Mouse (Mus musculus): ENCODE data around the gene Olfr524. TPM values are rescaled to one million over a fixed set of nuclear protein-coding genes. Genes with fewer than 3 reads are reported as not detected.
A peak's percentile ranks its signal among the peaks of the same experiment; 100 is the strongest.

Olfr524 gene
- polyA plus RNA-seq, 1 experiment = not detected

DNA sequence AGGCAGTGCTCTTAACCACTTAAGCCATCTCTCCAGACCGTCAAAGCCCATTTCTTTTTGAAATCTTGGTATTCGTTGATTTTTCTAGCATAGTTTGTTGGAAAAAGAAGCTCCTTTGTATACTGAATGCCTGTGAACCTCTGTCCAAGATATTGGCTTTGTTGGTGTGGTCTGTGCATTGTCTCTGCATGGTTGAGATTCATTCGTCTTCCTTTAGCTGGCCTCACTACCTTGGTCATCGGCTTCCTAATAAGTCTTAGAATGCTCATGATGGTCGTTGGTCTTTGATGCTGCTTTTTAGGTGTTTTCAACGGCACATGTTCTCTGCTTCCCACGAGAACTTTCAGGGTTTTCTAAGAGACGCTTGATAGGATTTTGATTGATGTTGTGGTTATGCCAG lies 9.8 kb downstream of the Olfr524 start:
- no peak for TF ChIP-seq CTCF (IDR thresholded peaks at IDR 0.05; ENCODE audit: control insufficient read depth, insufficient read depth, insufficient replicate concordance, low read depth, low read length)
- H3K27ac ChIP-seq (ENCODE audit: control insufficient read depth, insufficient read depth, low read depth, low read length) = no peak overlapping the region
- H3K4me1 ChIP-seq (ENCODE audit: control insufficient read depth, insufficient read depth, low read length) = peaks cover 4% of the 10 kb centered on the region
- no peaks in the 10 kb centered on the region for H3K36me3 ChIP-seq (ENCODE audit: control insufficient read depth, insufficient read depth, low read length)
- no peak overlapping the region for H3K4me3 ChIP-seq (ENCODE audit: control insufficient read depth, low read depth, low read length)
- H3K27me3 ChIP-seq (ENCODE audit: control insufficient read depth, insufficient read depth, low read length) = no peaks in the 10 kb centered on the region

- Histone ChIP-seq H3K27me3 (ENCODE audit: control insufficient read depth, insufficient read depth, low read length) (no peaks in the 10 kb centered on the region), H3K4me3 (ENCODE audit: control insufficient read depth, low read depth, low read length) (no peak overlapping the region), H3K27ac (ENCODE audit: control insufficient read depth, insufficient read depth, low read depth, low read length) (no peak overlapping the region), H3K36me3 (ENCODE audit: control insufficient read depth, insufficient read depth, low read length) (no peaks in the 10 kb centered on the region), H3K4me1 (ENCODE audit: control insufficient read depth, insufficient read depth, low read length) (peaks cover 4% of the 10 kb centered on the region)
- TF ChIP-seq POLR2A (IDR thresholded peaks at IDR 0.05; ENCODE audit: control insufficient read depth, low read depth, low read length) = no peak
- no peak for TF ChIP-seq CTCF (IDR thresholded peaks at IDR 0.05; ENCODE audit: control insufficient read depth, insufficient read depth, insufficient replicate concordance, low read depth, low read length)
Measured at GRCm38 (mm10) chr7:140194031-140194430, 11.7 kb downstream of the Olfr524 start.

GRCm38 (mm10) chr7:140192851-140193250 lies 12.9 kb downstream of the Olfr524 start:
- peak overlapping the region; percentile 0 for H3K4me3 ChIP-seq (ENCODE audit: control insufficient read depth, low read depth, low read length)
- no peaks in the 10 kb centered on the region for H3K27me3 ChIP-seq (ENCODE audit: control insufficient read depth, insufficient read depth, low read length)
- H3K27ac ChIP-seq (ENCODE audit: control insufficient read depth, insufficient read depth, low read depth, low read length) = no peak overlapping the region
- TF ChIP-seq CTCF (IDR thresholded peaks at IDR 0.05; ENCODE audit: control insufficient read depth, insufficient read depth, insufficient replicate concordance, low read depth, low read length) (no peak), POLR2A (IDR thresholded peaks at IDR 0.05; ENCODE audit: control insufficient read depth, low read depth, low read length) (no peak)
- H3K36me3 ChIP-seq (ENCODE audit: control insufficient read depth, insufficient read depth, low read length) = no peaks in the 10 kb centered on the region
- H3K4me1 ChIP-seq (ENCODE audit: control insufficient read depth, insufficient read depth, low read length) = peaks cover 4% of the 10 kb centered on the region

DNA sequence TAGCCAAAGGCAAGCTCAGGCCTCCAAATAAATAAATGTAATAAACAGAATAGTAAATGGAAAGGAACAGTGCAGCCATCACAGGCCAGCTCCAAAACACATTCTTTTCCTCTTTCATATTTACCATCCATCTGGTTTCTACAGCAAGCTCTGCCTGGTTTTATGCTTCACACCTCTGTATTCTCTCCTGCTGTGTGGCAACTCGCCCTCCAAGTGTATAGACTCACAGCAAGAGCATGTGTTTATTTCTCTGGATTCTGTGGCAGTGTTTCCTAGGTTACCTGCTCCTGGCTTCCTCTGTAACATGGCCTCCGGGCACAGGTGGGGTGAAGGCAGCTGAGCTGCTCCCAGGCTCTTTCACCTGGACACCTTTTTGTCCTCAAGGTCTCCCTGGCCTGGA lies 13.3 kb downstream of the Olfr524 start:
- Histone ChIP-seq H3K4me1 (ENCODE audit: control insufficient read depth, insufficient read depth, low read length) (peaks cover 4% of the 10 kb centered on the region), H3K36me3 (ENCODE audit: control insufficient read depth, insufficient read depth, low read length) (no peaks in the 10 kb centered on the region), H3K27ac (ENCODE audit: control insufficient read depth, insufficient read depth, low read depth, low read length) (no peak overlapping the region), H3K27me3 (ENCODE audit: control insufficient read depth, insufficient read depth, low read length) (no peaks in the 10 kb centered on the region), H3K4me3 (ENCODE audit: control insufficient read depth, low read depth, low read length) (peak overlapping the region; percentile 0)
- TF ChIP-seq POLR2A (IDR thresholded peaks at IDR 0.05; ENCODE audit: control insufficient read depth, low read depth, low read length) (no peak), CTCF (IDR thresholded peaks at IDR 0.05; ENCODE audit: control insufficient read depth, insufficient read depth, insufficient replicate concordance, low read depth, low read length) (no peak)

DNA sequence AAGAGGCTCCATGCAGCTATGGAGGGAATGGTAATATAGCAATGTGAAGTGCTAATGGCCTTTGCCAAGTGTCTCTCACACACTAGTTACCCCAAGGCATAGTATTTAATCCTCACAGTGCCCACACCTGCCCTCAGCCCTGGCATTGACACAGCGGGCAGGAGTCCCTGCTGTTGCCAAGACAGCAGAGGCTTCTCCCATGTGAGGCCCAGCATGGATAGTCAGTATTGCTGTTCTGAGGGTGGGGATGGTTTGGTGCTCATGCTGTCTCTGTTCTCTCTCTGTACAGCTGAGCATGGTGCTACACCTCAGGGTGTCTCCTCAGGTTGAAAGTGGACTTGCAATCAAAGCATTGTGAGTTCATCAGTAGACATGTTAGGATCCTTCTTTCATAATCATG lies 15.3 kb downstream of the Olfr524 start:
- TF ChIP-seq CTCF (IDR thresholded peaks at IDR 0.05; ENCODE audit: control insufficient read depth, insufficient read depth, insufficient replicate concordance, low read depth, low read length) (no peak), POLR2A (IDR thresholded peaks at IDR 0.05; ENCODE audit: control insufficient read depth, low read depth, low read length) (no peak)
- Histone ChIP-seq H3K27ac (ENCODE audit: control insufficient read depth, insufficient read depth, low read depth, low read length) (no peak overlapping the region), H3K27me3 (ENCODE audit: control insufficient read depth, insufficient read depth, low read length) (no peaks in the 10 kb centered on the region), H3K36me3 (ENCODE audit: control insufficient read depth, insufficient read depth, low read length) (no peaks in the 10 kb centered on the region), H3K4me3 (ENCODE audit: control insufficient read depth, low read depth, low read length) (no peak overlapping the region), H3K4me1 (ENCODE audit: control insufficient read depth, insufficient read depth, low read length) (peaks cover 4% of the 10 kb centered on the region)

- H3K27me3 ChIP-seq (ENCODE audit: control insufficient read depth, insufficient read depth, low read length) = no peaks in the 10 kb centered on the region
- TF ChIP-seq CTCF (IDR thresholded peaks at IDR 0.05; ENCODE audit: control insufficient read depth, insufficient read depth, insufficient replicate concordance, low read depth, low read length) (no peak), POLR2A (IDR thresholded peaks at IDR 0.05; ENCODE audit: control insufficient read depth, low read depth, low read length) (no peak)
- peaks cover 4% of the 10 kb centered on the region for H3K4me1 ChIP-seq (ENCODE audit: control insufficient read depth, insufficient read depth, low read length)
- no peak overlapping the region for H3K27ac ChIP-seq (ENCODE audit: control insufficient read depth, insufficient read depth, low read depth, low read length)
- no peaks in the 10 kb centered on the region for H3K36me3 ChIP-seq (ENCODE audit: control insufficient read depth, insufficient read depth, low read length)
- no peak overlapping the region for H3K4me3 ChIP-seq (ENCODE audit: control insufficient read depth, low read depth, low read length)
Measured at GRCm38 (mm10) chr7:140188391-140189328, 17.1 kb downstream of the Olfr524 start.

DNA sequence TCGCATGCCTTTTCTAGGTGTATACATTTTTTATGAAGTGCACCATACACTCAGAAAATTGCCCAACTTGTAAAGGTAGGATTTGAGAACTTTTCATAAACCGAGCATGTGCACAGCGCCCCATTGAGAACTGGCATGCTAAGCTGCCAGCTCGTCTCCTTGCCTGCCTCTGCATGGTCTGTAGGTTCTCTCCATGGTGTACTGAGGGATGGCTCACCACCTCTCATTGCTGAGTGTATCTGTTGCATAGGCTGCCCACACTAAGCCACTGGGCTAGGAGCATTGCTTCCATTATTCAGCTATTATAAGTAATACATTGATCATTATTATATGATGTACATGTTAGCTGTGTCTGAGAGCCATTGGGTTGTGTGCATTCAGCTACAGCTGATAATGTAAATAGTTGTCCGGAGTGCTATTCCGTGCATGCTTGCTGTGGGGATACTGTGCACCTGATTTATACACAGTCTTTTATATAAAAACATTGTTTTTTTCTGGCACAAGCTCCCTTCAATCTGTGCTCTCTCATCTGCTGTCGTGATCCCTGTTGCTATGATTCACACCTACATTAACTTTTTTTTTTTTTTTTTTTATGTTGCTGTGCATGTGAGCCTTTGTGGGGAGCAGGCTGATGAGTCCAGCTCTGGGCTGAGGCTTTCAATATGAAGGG lies 17.9 kb downstream of the Olfr524 start:
- TF ChIP-seq CTCF (IDR thresholded peaks at IDR 0.05; ENCODE audit: control insufficient read depth, insufficient read depth, insufficient replicate concordance, low read depth, low read length) (no peak), POLR2A (IDR thresholded peaks at IDR 0.05; ENCODE audit: control insufficient read depth, low read depth, low read length) (no peak)
- Histone ChIP-seq H3K4me3 (ENCODE audit: control insufficient read depth, low read depth, low read length) (no peak overlapping the region), H3K4me1 (ENCODE audit: control insufficient read depth, insufficient read depth, low read length) (peaks cover 4% of the 10 kb centered on the region), H3K27ac (ENCODE audit: control insufficient read depth, insufficient read depth, low read depth, low read length) (no peak overlapping the region), H3K36me3 (ENCODE audit: control insufficient read depth, insufficient read depth, low read length) (no peaks in the 10 kb centered on the region), H3K27me3 (ENCODE audit: control insufficient read depth, insufficient read depth, low read length) (no peaks in the 10 kb centered on the region)

Data from testis, adult 2 months (tissue).